Mouse (Mus musculus) frontal cortex, postnatal 14 days (tissue): ENCODE results near the gene Zfp217.

Source experiments
- DNase-seq, 2 experiments: peaks; one replicate each; pipeline ENCODE4 v3.0.0; 2022; ENCODE audit warnings: low spot score in 2 of 2

Zfp217 gene

DNA sequence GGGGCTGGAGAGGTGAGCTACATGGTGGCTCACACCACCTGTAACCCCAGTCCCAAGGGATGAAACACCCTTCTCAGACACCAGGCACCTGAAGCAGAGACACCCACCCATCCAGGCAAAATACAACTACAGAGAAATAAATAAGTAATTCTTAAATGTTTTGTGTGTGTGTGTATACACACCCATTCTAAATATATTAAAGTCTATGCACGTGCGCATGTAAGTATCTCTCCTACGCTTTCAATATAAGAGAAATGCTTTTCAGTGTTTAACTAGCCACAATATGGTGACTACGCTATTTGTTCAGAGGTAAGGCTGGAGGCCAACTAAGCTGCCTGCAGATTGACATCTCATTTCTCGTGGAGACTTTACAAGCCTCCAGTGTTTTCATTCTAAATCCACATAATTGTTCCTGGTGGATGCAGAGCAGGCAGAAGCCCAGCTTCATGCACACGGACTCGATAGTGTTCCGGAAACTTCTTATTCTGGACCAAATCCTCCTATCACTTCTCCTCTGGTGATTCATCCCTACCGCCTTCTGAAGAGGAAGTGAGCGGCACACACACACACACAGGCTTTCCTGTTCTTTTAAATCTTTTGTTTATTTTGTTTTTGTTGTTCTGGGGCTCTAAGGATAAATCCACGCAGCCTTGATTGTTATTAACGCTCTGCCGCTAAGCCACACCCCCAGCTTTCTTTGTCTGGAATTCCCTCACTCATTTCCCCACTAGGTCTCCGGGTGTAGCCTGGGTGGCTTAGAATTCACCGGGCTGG is 12.1 kb upstream of the Zfp217 start:
- no peak for DNase-seq

DNA sequence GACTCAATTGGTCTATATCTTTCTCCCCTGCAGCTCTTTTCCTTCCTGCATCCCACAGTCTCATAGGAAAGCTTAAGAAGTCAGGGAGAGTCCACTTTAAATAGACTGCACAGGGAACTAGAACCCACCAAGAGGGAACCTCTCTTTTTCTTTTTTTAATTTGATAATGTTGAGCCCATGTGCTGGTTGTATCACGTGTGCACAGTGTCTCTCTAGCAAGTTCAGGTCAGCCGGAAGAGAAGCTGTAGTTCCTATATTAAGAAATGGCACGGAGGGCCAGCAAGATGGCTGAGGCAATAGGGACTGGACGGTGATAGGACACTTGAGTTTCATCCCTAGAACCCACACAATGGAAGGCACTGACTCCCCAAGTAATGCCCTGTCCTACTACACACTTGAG is 11.1 kb upstream of the Zfp217 start:
- no peak for DNase-seq

- no peak for DNase-seq
Observed at GRCm38 (mm10) chr2:170158251-170158650, 10.3 kb upstream of the Zfp217 start.

- DNase-seq, result no peak
Observed at GRCm38 (mm10) chr2:170157280-170158200, 9.6 kb upstream of the Zfp217 start.

DNA sequence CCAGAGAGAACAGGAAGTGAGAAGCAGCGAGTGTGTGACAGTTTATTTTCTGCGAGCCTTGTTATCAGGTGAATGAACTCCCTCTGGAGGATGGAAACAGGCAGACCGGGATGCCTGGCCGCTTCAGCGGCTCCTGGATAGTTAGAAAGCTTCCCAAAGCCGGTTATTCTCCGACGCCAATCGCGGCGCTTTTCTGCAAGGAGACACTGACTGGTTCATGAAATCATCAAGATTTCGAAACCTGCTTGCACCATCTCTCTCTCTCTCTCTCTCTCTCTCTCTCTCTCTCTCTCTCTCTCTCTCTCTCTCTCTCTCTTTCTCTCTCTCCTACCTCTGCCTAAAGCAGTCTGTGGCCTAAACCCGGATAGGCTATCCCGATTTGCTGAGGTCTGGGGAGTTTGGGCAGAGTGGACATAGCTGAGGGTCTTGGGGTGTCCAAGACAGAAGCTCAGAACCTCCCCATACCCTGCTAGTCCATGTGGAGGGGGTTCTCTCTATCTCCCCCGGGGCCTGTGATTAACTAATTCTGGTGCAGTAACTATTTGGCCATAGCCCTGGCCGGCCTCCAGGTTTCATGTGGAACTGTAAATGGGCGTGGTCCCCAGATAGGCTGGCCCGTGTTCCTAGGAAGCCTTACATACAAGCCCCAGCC is 7.3 kb upstream of the Zfp217 start:
- DNase-seq, result no peak

DNA sequence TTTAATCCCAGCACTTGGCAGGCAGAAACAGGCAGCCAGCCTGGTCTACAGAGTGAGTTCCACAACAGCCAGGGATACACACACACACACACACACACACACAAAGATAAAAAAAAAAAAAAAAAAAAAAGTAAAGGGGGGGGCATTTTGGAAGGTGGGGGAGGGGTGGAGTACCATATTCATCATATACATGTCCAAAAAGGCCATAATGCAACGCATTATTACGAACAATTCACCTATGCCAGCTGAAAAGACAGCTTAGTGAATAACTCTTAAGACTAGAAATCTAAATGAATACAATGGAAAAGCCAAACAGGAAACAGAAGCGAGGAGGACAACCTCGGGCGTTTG is 6.8 kb upstream of the Zfp217 start:
- DNase-seq, result no peak

GRCm38 (mm10) chr2:170154301-170154721 is 6.4 kb upstream of the Zfp217 start:
- no peak for DNase-seq

DNA sequence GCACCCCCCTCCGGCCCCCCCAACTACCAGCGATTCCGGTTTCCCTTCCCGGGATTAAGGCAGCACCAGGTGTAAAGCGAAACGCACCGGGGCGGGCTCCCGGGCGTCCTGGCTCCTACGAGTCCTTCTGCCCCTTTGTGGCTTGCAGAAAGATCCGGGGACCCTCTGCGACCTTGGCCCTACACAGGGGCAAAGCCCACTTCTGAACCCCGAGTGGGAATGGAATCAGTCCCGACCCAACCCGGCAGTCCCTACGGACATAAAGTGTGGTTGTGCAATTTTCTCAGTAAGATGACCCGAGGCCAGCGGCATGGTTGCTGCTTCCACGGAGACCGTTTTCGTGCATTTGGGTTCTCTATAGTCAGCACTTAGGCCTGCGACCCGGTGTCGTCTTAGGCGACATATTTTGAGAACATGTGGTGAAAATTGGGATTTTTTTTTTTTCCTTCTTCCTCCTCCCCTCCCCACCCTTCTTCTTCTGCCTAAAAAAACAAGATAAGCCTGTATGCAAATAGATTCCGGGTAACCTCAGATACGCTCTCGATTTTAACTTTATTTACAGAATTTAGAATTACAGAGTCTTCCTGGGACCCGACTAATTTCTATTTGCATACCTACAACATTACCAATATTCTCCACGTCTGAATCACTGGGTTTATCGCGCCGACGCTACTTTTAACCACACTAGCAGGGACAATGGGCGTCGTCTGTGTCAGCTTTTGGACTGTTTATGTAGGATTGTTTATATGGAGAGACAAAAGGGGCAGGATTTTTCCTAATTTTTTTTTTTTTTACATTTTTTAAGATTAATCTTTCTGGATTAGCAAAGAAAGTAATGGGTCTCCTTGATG is 5.7 kb upstream of the Zfp217 start:
- DNase-seq, result no peak

GRCm38 (mm10) chr2:170152856-170153255 is 5.0 kb upstream of the Zfp217 start:
- no peak for DNase-seq

DNA sequence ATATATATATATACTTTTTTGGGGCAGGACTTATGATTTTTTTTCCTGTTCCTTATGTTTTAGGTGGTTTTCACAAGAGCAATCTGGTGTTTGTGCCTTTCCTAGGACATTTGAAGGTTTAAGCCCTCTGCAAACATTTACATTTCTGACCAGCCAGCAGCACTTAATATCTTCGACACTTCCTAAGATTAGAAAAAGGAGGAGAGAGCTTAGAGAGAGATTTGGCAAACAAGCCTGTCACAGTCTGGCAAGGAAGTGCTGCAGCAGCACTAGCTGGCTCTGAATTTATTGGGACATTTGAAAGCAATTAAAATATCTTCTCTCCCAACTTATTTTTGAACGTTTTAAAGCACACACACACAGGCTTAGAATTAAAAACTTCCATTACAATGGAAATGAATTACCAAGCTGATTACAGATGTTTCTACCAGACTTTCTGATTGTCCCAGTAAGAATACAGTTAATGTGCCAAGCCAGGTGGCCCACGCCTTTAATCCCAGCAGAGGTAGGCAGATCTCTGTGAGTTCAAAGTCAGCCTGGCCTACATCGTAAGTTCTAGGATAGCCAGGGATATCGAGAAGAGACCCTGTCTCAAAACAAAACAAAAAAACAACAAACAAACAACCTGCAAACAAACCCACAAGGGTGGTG is 4.3 kb upstream of the Zfp217 start:
- no peak for DNase-seq

GRCm38 (mm10) chr2:170151470-170151869 is 3.6 kb upstream of the Zfp217 start:
- DNase-seq, result no peak

GRCm38 (mm10) chr2:170148828-170149227 is 925 bp upstream of the Zfp217 start:
- DNase-seq, result no peak

- DNase-seq, result no peak
Observed at GRCm38 (mm10) chr2:170147170-170147569, 733 bp downstream of the Zfp217 start.

DNA sequence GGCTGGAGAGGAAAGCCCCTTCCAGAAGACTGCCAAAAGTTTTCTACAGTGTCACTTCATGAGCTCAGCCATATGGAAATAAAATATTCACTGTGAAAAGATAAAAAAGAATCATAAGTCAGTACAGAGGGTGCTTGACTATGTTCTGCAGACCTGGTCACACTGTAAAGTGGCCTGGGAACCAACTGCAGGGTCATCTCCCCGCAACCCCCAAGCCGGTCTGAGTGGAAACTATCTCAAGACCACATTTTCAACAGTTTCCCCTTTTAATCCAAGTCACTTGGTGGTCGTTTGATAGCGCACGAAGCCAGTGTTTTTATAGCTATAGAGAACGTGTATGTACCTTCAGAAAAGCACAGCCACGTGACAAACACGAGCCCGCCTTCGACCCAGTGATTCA is 3.6 kb downstream of the Zfp217 start:
- no peak for DNase-seq

DNA sequence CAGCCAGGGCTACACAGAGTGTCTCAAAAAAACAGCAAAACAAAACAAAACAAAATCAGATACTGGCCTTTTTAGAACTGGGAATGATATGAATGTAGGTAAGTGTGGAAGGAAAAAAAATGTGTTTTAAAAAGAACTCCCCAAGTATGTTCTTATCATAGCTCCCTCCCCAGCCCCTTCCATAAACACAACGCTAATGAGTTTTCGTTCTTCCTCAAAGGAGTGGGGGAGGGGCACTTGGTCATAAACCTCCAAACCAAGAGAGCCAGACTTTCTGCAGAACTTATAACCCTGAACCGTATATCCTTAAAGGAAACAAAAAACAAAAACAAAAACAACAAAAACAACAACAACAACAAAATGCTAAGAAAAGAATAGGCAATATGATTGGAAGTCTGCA is 4.0 kb downstream of the Zfp217 start:
- no peak for DNase-seq

- DNase-seq, result no peak
Observed at GRCm38 (mm10) chr2:170142542-170142941, 5.4 kb downstream of the Zfp217 start.

GRCm38 (mm10) chr2:170141481-170141880 is 6.4 kb downstream of the Zfp217 start:
- no peak for DNase-seq

DNA sequence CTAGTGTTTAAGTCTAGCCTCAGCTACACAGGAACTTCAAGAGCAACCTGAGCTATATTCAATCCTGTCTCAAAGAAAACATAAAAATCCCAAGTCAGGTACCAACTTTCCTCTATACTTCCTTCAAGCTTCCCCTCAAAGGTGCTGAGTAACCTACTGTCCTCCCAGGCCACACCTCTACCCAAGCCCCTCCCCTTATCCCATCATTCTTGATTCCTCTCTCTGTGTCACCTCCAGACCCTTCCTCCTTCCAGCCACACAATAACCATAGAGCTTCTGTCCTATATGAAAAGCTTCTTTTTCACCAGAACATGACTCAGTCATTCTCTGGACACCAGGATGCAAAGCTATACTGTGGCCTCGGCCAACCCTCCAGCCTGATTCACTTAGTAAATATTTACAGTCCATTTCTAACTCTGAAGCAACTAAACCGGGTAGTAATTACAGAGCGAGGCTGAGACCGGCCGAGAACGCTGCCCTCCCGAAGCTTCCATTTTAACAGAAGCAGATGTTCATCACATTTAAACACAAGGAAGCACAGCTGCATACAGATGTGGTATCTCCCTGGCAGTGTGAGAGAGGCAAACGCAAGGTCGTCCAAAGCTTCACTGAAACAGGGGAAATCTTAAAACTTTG is 8.4 kb downstream of the Zfp217 start:
- no peak for DNase-seq

GRCm38 (mm10) chr2:170136928-170137327 is 11.0 kb downstream of the Zfp217 start:
- no peak for DNase-seq

GRCm38 (mm10) chr2:170135820-170136219 is 12.1 kb downstream of the Zfp217 start:
- no peak for DNase-seq
